Mouse (Mus musculus) ES-E14 (cell line): ENCODE measurements around the gene Rita1. TPM values are rescaled to one million over a fixed set of nuclear protein-coding genes. Genes with fewer than 3 reads are reported as not detected.

Experiments used
- DNase-seq: peaks from one replicate; pipeline ENCODE4 v3.0.0-alpha.2; 2013; ENCODE audit warnings: low read depth, low spot score
- H3K27ac ChIP-seq: 2 replicates; pipeline ENCODE4 v1.5.1; 2012; ENCODE audit warnings: low read depth, mild to moderate bottlenecking, low read length, moderate library complexity, mixed read lengths; ENCODE audit not compliant: poor library complexity, insufficient read depth, severe bottlenecking
- H3K36me3 ChIP-seq: 2 replicates; pipeline ENCODE4 v1.6.1; 2012; ENCODE audit warnings: mild to moderate bottlenecking, low read length, moderate library complexity, mixed read lengths; ENCODE audit not compliant: control insufficient read depth, poor library complexity, insufficient read depth, severe bottlenecking
- H3K4me1 ChIP-seq, 2 experiments: fragments of 150-350 bp in 1 of 2; sonication (generic) in 1 of 2; 2 replicates each; pipeline ENCODE4 v1.6.1; 2012; ENCODE audit warnings: low read length in 2 of 2, mild to moderate bottlenecking in 1 of 2, mixed read lengths in 1 of 2; ENCODE audit not compliant: control insufficient read depth in 2 of 2, insufficient read depth in 2 of 2, poor library complexity in 1 of 2
- H3K4me3 ChIP-seq, 2 experiments: fragments of 150-350 bp in 1 of 2; sonication (generic) in 1 of 2; 2 replicates each; pipeline ENCODE4 v1.5.1; 2012; ENCODE audit warnings: low read length in 2 of 2, low read depth in 1 of 2, mild to moderate bottlenecking in 1 of 2, mixed read lengths in 1 of 2; ENCODE audit not compliant: insufficient read depth in 1 of 2, poor library complexity in 1 of 2, severe bottlenecking in 1 of 2
- H3K9ac ChIP-seq: 2 replicates; pipeline ENCODE4 v1.6.1; 2012; ENCODE audit warnings: low read depth, mild to moderate bottlenecking, low read length, mixed read lengths; ENCODE audit not compliant: poor library complexity, insufficient read depth, severe bottlenecking
- H3K9me3 ChIP-seq: fragments of 150-350 bp; sonication (generic); 2 replicates; pipeline ENCODE4 v1.6.1; 2012; ENCODE audit warnings: low read depth, mild to moderate bottlenecking, low read length; ENCODE audit not compliant: control insufficient read depth, insufficient read depth
- CHD2 ChIP-seq: IDR thresholded peaks from 2 replicates; pipeline ENCODE4 v1.6.1; 2014; ENCODE audit warnings: mild to moderate bottlenecking, low read depth, low read length, inconsistent platforms
- HCFC1 ChIP-seq: IDR thresholded peaks from 2 replicates; pipeline ENCODE4 v1.6.1; 2012; ENCODE audit warnings: low read length, inconsistent platforms, borderline replicate concordance; ENCODE audit not compliant: insufficient read depth
- MAFK ChIP-seq: IDR thresholded peaks from 2 replicates; pipeline ENCODE4 v1.6.1; 2014; ENCODE audit warnings: mild to moderate bottlenecking, low read depth, low read length, inconsistent platforms; ENCODE audit not compliant: insufficient read depth
- ZC3H11A ChIP-seq: IDR thresholded peaks from 2 replicates; pipeline ENCODE4 v1.6.1; 2012; ENCODE audit warnings: low read depth, mild to moderate bottlenecking, inconsistent platforms, low read length, borderline replicate concordance
- ZNF384 ChIP-seq: IDR thresholded peaks from 2 replicates; pipeline ENCODE4 v1.6.1; 2012; ENCODE audit warnings: low read depth, low read length, inconsistent platforms
- in situ Hi-C, 2 experiments: fragments of 600-800 bp; cut with MboI; formaldehyde crosslinking; loops; one replicate each; pipeline ENCODE4 v1.15.1; 2025; ENCODE audit warnings: low sequenced_read_pairs in 2 of 2, inconsistent platforms in 1 of 2; ENCODE audit not compliant: unreplicated experiment in 2 of 2
- total RNA-seq: library from RNA; depleted of rRNA; stranded (reverse); fragments of 300-350 nt; gene quantifications from 2 replicates; pipeline ENCODE4 v1.2.3, GENCODE M21; 2012

Gene Rita1
- total RNA-seq, 1 experiment, result 23.7 TPM

- Histone ChIP-seq H3K9ac (no peak overlapping the region), H3K36me3 (peaks cover 39% of the 10 kb centered on the region), H3K27ac (no peak overlapping the region)
Observed at GRCm38 (mm10) chr5:120628624-120629023, 16.2 kb upstream of the Rita1 start.

GRCm38 (mm10) chr5:120627515-120628300 is 15.3 kb upstream of the Rita1 start:
- Histone ChIP-seq H3K36me3 (peaks cover 47% of the 10 kb centered on the region), H3K27ac (no peak overlapping the region), H3K9me3 (no peaks in the 10 kb centered on the region), H3K4me3 (no peak overlapping the region), H3K9ac (no peak overlapping the region), H3K4me1 (peaks cover 2 to 5% of the 10 kb centered on the region in 2 experiments; a peak in 2 of 4 replicates)
- no peak for TF ChIP-seq CHD2
- no peak for TF ChIP-seq ZC3H11A
- no peak for TF ChIP-seq ZNF384
- TF ChIP-seq HCFC1, result no peak
- in situ Hi-C loops, result loop anchor here in 1 of 2 experiments (10.0 kb wide), 1 partner anchor 107 kb away; no protein-coding TSS in a partner anchor
- no peak for DNase-seq

More at GRCm38 (mm10) chr5:120628624-120629023, 16.2 kb upstream of the Rita1 start:
- H3K4me1 ChIP-seq, result peaks cover 2 to 5% of the 10 kb centered on the region in 2 experiments; a peak in 2 of 4 replicates
- no peaks in the 10 kb centered on the region for H3K9me3 ChIP-seq
- DNase-seq, result no peak
- in situ Hi-C loops, result loop anchor here in 1 of 2 experiments (10.0 kb wide), 1 partner anchor 106 kb away; no protein-coding TSS in a partner anchor
- no peak overlapping the region for H3K4me3 ChIP-seq
- TF ChIP-seq ZNF384 (no peak), CHD2 (no peak)

GRCm38 (mm10) chr5:120626399-120626798 is 14.0 kb upstream of the Rita1 start:
- H3K4me3 ChIP-seq, result no peak overlapping the region; a peak in 1 of 4 replicates
- DNase-seq, result peak; percentile 95
- H3K9me3 ChIP-seq, result no peaks in the 10 kb centered on the region
- no peak overlapping the region for H3K9ac ChIP-seq
- H3K27ac ChIP-seq, result no peak overlapping the region
- H3K36me3 ChIP-seq, result peaks cover 58% of the 10 kb centered on the region
- H3K4me1 ChIP-seq, result peaks cover 5 to 11% of the 10 kb centered on the region in 2 experiments; a peak in 2 of 4 replicates
- in situ Hi-C loops, result loop anchor here in 1 of 2 experiments (10.0 kb wide), 1 partner anchor 108 kb away; no protein-coding TSS in a partner anchor
- TF ChIP-seq HCFC1 (no peak), ZC3H11A (no peak), MAFK (no peak), CHD2 (no peak), ZNF384 (no peak)

- Histone ChIP-seq H3K36me3 (peaks cover 77% of the 10 kb centered on the region), H3K9me3 (no peaks in the 10 kb centered on the region), H3K9ac (no peak overlapping the region), H3K27ac (no peak overlapping the region), H3K4me1 (peaks cover 5 to 24% of the 10 kb centered on the region in 2 experiments; a peak in 2 of 4 replicates), H3K4me3 (no peak overlapping the region)
- in situ Hi-C loops, result loop anchor here in 1 of 2 experiments (10.0 kb wide), 1 partner anchor 110 kb away; no protein-coding TSS in a partner anchor
- TF ChIP-seq MAFK, result no peak
- TF ChIP-seq HCFC1, result no peak
- no peak for TF ChIP-seq ZNF384
- TF ChIP-seq CHD2, result no peak
- no peak for TF ChIP-seq ZC3H11A
- no peak for DNase-seq
Observed at GRCm38 (mm10) chr5:120624427-120624826, 12.0 kb upstream of the Rita1 start.
